8 mouse cellular contexts compared by ENCODE assay signal in the genomic region with DNA sequence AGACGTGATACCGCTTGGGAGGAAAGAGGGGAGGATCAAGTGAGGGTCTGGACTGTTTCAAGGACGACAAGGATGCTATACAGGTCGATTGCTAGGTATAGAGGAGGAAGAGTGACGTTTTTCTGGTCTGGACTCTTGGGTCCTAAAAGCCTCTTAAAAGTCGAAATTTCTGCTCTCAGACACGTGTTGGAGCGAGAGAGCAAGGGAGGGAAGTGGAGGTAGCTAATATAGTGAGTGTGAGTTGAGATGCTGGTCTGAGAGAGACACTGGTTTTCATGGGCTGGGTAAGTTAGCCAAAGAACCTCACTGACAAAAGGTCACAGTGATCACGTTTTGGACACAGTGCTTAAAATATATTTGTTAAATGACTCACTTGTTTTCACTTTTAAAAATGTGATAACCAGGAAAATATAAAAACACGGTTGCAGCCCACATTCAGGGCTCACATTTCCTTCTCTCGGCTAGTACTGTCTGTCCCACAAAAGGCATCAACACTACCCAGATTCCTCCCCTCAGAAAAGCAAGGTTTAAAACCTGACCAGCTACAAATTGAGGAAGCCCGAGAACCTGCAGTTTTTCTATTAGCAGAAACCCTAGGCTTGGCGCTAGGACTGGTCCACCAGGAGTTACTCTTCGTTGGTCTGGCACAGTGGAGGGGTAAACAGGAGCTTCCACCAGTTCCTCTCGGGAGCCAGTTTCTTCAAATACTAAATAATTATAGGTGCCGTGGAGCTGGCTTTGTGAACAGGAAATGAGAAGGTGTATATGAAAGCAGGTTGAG. TPM values are rescaled to one million over a fixed set of nuclear protein-coding genes. Genes with fewer than 3 reads are reported as not detected.
DNase-seq lines count a peak whose midpoint lies in the region; ATAC-seq and TF ChIP-seq lines count a peak whose summit lies in the region.

No protein-coding gene starts in this region.

- H3K9ac ChIP-seq in liver, adult 2 months (ENCODE audit: low read depth, low read length), result no peak overlapping the region
- peak overlapping the region; percentile 86; the same call in 1 of the 2 replicates for H3K9ac ChIP-seq in embryonic facial prominence, embryonic 14.5 days (ENCODE audit: low read depth, low read length)
- no peak overlapping the region for H3K9ac ChIP-seq in limb, embryonic 11.5 days (ENCODE audit: low read length)

- H3K4me1 ChIP-seq in liver, adult 2 months (ENCODE audit: control insufficient read depth, insufficient read depth, low read length), result peaks cover 13% of the 10 kb centered on the region
- H3K4me1 ChIP-seq in embryonic facial prominence, embryonic 14.5 days (ENCODE audit: control insufficient read depth, insufficient read depth, low read length), result peaks cover 16% of the 10 kb centered on the region
- 0 out of 2 replicates have a peak, but pooled peaks cover 4% of the 10 kb centered on the region for H3K4me1 ChIP-seq in limb, embryonic 11.5 days (ENCODE audit: control insufficient read depth, insufficient read depth, low read length)
- H3K4me1 ChIP-seq in olfactory bulb, adult 2 months (ENCODE audit: control insufficient read depth, insufficient read depth, low read length), result peaks cover 16% of the 10 kb centered on the region

- H3K4me3 ChIP-seq in liver, adult 2 months (ENCODE audit: insufficient read depth, low read depth, low read length), result no peak overlapping the region
- peak overlapping the region; percentile 80 for H3K4me3 ChIP-seq in embryonic facial prominence, embryonic 14.5 days (ENCODE audit: low read depth, low read length)
- H3K4me3 ChIP-seq in limb, embryonic 11.5 days (ENCODE audit: low read depth, low read length), result no peak overlapping the region
- peak overlapping the region; percentile 86; the same call in 1 of the 2 replicates for H3K4me3 ChIP-seq in olfactory bulb, adult 2 months (ENCODE audit: insufficient read depth, low read depth, low read length)

- no peak; the same call in 1 of the 2 replicates for ATAC-seq in embryonic facial prominence, embryonic 14.5 days (ENCODE audit: low read depth)
- ATAC-seq in limb, embryonic 11.5 days (ENCODE audit: insufficient number of reproducible peaks, low FRiP score, low TSS enrichment, low read depth), result 0 out of 2 replicates have a peak, but pooled peaks have one; percentile 18

- peak overlapping the region; percentile 92 for H3K4me2 ChIP-seq in embryonic facial prominence, embryonic 14.5 days (ENCODE audit: low read depth, low read length)
- H3K4me2 ChIP-seq in limb, embryonic 11.5 days (ENCODE audit: low read depth, severe bottlenecking), result peak overlapping the region; percentile 92; the same call in 1 of the 2 replicates

- H3K27ac ChIP-seq in liver, adult 2 months (replicated peaks; ENCODE audit: insufficient read depth, low read depth, low read length), result no peak overlapping the region
- peak overlapping the region; percentile 63; the same call in 1 of the 2 replicates for H3K27ac ChIP-seq in embryonic facial prominence, embryonic 14.5 days (replicated peaks; ENCODE audit: low read depth, low read length)
- H3K27ac ChIP-seq in limb, embryonic 11.5 days (replicated peaks; ENCODE audit: low read depth, low read length), result no peak overlapping the region
- H3K27ac ChIP-seq in olfactory bulb, adult 2 months (ENCODE audit: insufficient read depth, low read depth, low read length), result peak overlapping the region; percentile 70; the same call in 1 of the 2 replicates

- H3K9me3 ChIP-seq in embryonic facial prominence, embryonic 14.5 days (ENCODE audit: control insufficient read depth, low read length), result no peaks in the 10 kb centered on the region
- no peaks in the 10 kb centered on the region for H3K9me3 ChIP-seq in limb, embryonic 11.5 days (ENCODE audit: control insufficient read depth, low read length)

- no peaks in the 10 kb centered on the region; the same call in 1 of the 2 replicates for H3K79me2 ChIP-seq in liver, adult 2 months (ENCODE audit: control insufficient read depth, insufficient read depth, low read length)

- no peaks in the 10 kb centered on the region for H3K27me3 ChIP-seq in liver, adult 2 months (ENCODE audit: control insufficient read depth, insufficient read depth, low read length)
- no peaks in the 10 kb centered on the region for H3K27me3 ChIP-seq in embryonic facial prominence, embryonic 14.5 days (replicated peaks; ENCODE audit: control insufficient read depth, insufficient read depth, low read length)
- H3K27me3 ChIP-seq in limb, embryonic 11.5 days (ENCODE audit: control insufficient read depth, insufficient read depth, low read length), result no peaks in the 10 kb centered on the region

- DNase-seq in liver, adult 2 months (ENCODE audit: extremely low read depth, low read depth, low spot score), result peak; percentile 57
- no peak for DNase-seq in liver
- DNase-seq in embryonic facial prominence, embryonic 14.5 days (ENCODE audit: low spot score), result no peak
- no peak for DNase-seq in limb, embryonic 11.5 days (ENCODE audit: low spot score)
- no peak for DNase-seq in T-cell, adult 2 months (ENCODE audit: low spot score)
- no peak for DNase-seq in thymus, postnatal 36 days
- DNase-seq in ovary, postnatal 10 days (ENCODE audit: low spot score), result no peak

- H3K36me3 ChIP-seq in liver, adult 2 months (ENCODE audit: control insufficient read depth, insufficient read depth, low read length), result no peaks in the 10 kb centered on the region; the same call in 1 of the 2 replicates
- peaks cover 9% of the 10 kb centered on the region; the same call in 1 of the 2 replicates for H3K36me3 ChIP-seq in embryonic facial prominence, embryonic 14.5 days (ENCODE audit: control insufficient read depth, insufficient read depth, low read length)
- H3K36me3 ChIP-seq in limb, embryonic 11.5 days (ENCODE audit: control insufficient read depth, insufficient read depth, low read length), result no peaks in the 10 kb centered on the region

- TF ChIP-seq POLR2A in liver, adult 2 months (IDR thresholded peaks at IDR 0.05; ENCODE audit: extremely low read depth, insufficient read depth, low read length), result no peak
- TF ChIP-seq POLR2A in olfactory bulb, adult 2 months (IDR thresholded peaks at IDR 0.05; ENCODE audit: insufficient read depth, low read depth, low read length), result no peak

- TF ChIP-seq CTCF in liver, adult 2 months (IDR thresholded peaks at IDR 0.05; ENCODE audit: low read depth, low read length), result no peak
- TF ChIP-seq CTCF in olfactory bulb, adult 2 months (IDR thresholded peaks at IDR 0.05; ENCODE audit: insufficient read depth, low read depth, low read length), result no peak

- 49% methylated on average over 16 of the region's 16 CpGs for WGBS in liver, adult 2 months
- 35% methylated on average over 16 of the region's 16 CpGs for WGBS in embryonic facial prominence, embryonic 14.5 days
- WGBS in limb, embryonic 11.5 days, result 32% methylated on average over 16 of the region's 16 CpGs
- 38% methylated on average over 16 of the region's 16 CpGs for WGBS in olfactory bulb, adult 2 months

RNA-seq across cellular contexts. Expression of gene Tubb2a, which starts 0.9 kb away (rescaled TPM):
- total RNA-seq in liver, adult 2 months (2014; rRNA removed), result 27.5 and 56.4 TPM in 2 replicates
- 569 and 614 TPM in 2 replicates for polyA plus RNA-seq in liver, adult 2 months (2012; rRNA removed)
- 268 and 303 TPM in 2 replicates for polyA plus RNA-seq in embryonic facial prominence, embryonic 14.5 days (2014; fragmentation: Nextera tagmentation; extraction: Ambion mirVana)
- 49.1 and 49.9 TPM in 2 replicates for polyA plus RNA-seq in limb, embryonic 11.5 days (2014; fragmentation: Nextera tagmentation; extraction: Ambion mirVana)
- not detected in 2 replicates for polyA plus RNA-seq in olfactory bulb, adult 2 months (2012; ENCODE audit: insufficient read depth, insufficient read length, low replicate concordance, missing spikeins)

RNA-seq across cellular contexts. Expression of gene Bphl, which starts 41.3 kb away (rescaled TPM):
- 266 and 287 TPM in 2 replicates for total RNA-seq in liver, adult 2 months (2014; rRNA removed)
- 241 and 259 TPM in 2 replicates for polyA plus RNA-seq in liver, adult 2 months (2012; rRNA removed)
- 47.2 and 52.6 TPM in 2 replicates for polyA plus RNA-seq in embryonic facial prominence, embryonic 14.5 days (2014; fragmentation: Nextera tagmentation; extraction: Ambion mirVana)
- polyA plus RNA-seq in limb, embryonic 11.5 days (2014; fragmentation: Nextera tagmentation; extraction: Ambion mirVana), result 36.1 and 41.9 TPM in 2 replicates
- polyA plus RNA-seq in olfactory bulb, adult 2 months (2012; ENCODE audit: insufficient read depth, insufficient read length, low replicate concordance, missing spikeins), result not detected in 2 replicates

RNA-seq across cellular contexts. Expression of gene Tubb2b, which starts 51.6 kb away (rescaled TPM):
- total RNA-seq in liver, adult 2 months (2014; rRNA removed), result 0.20 TPM in 1 of 2 replicates, not detected in the other
- polyA plus RNA-seq in liver, adult 2 months (2012; rRNA removed), result 0.11 and 0.33 TPM in 2 replicates
- 51.3 and 52.1 TPM in 2 replicates for polyA plus RNA-seq in embryonic facial prominence, embryonic 14.5 days (2014; fragmentation: Nextera tagmentation; extraction: Ambion mirVana)
- 22.1 and 24.4 TPM in 2 replicates for polyA plus RNA-seq in limb, embryonic 11.5 days (2014; fragmentation: Nextera tagmentation; extraction: Ambion mirVana)
- polyA plus RNA-seq in olfactory bulb, adult 2 months (2012; ENCODE audit: insufficient read depth, insufficient read length, low replicate concordance, missing spikeins), result not detected in 2 replicates

Comparison
In these comparisons a context has a peak if more than half of its experiments do, and no peak if none do; other contexts are left out.
1. H3K27ac ChIP-seq: peak in embryonic facial prominence, embryonic 14.5 days (single experiment) and olfactory bulb, adult 2 months (single experiment); none in liver, adult 2 months (single experiment) and limb, embryonic 11.5 days (single experiment).
2. H3K4me3 ChIP-seq: peak in embryonic facial prominence, embryonic 14.5 days (single experiment) and olfactory bulb, adult 2 months (single experiment); none in liver, adult 2 months (single experiment) and limb, embryonic 11.5 days (single experiment).
3. RNA of gene Tubb2b, which starts 51.6 kb away (polyA plus RNA-seq): not detected in olfactory bulb, adult 2 months, 51.3 to 52.1 TPM in embryonic facial prominence, embryonic 14.5 days and 22.1 to 24.4 TPM in limb, embryonic 11.5 days; 0.11 to 0.33 TPM in liver, adult 2 months; every median in the first group is over 10 times any median in the second.